Mouse (Mus musculus): Measurements from ENCODE around the gene Plxdc2.
"Not testable (repeated sequence)": the region's sequence is repeated elsewhere in the genome, so short reads cannot be mapped to it uniquely, and the experiment has no call there.

Gene Plxdc2

GRCm38 (mm10) chr2:16749302-16749909 is 393.3 kb downstream of the Plxdc2 start:
- DNase-seq: no peak

DNA sequence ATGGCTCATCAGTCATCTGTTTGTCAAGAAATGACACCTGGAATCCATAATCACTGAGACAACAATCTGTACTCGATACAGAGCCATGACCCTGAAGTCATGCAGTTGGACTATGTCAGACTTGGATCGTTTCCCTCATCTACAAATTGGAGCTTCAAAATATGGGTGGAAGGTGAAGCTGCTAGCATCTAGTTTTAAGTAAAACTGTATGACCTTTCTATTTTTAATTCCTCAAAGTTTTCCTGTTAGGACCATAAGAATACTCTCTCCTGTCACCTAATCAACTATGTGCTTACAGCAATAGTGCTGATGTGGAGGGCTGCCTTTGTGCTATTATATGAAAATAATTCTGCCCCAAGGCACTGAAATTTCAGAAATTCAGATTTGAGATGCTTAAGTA is 401.1 kb downstream of the Plxdc2 start:
- DNase-seq: no peak

- no peak for DNase-seq
These were observed 403.7 kb downstream of the Plxdc2 start for GRCm38 (mm10) chr2:16759766-16760165.

DNA sequence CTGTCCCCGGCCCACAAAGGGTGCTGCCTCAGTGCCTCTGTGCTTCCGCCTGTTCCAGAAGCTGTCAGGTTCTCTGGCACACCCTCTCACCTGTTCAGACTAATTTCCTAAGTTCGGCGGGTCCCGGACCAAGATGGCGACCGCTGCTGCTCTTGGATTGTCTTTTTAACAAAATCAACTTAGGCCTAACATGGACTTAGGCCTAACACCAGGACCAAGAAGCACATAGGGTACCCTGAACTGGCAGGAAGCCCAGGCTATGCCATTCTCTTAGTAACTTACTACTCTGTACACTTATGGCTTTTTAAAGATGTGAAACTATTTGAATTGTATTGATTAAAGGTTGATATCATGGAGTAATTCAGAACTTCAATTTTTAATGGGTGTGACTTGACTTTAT is 413.0 kb downstream of the Plxdc2 start:
- DNase-seq: not testable (repeated sequence)

DNA sequence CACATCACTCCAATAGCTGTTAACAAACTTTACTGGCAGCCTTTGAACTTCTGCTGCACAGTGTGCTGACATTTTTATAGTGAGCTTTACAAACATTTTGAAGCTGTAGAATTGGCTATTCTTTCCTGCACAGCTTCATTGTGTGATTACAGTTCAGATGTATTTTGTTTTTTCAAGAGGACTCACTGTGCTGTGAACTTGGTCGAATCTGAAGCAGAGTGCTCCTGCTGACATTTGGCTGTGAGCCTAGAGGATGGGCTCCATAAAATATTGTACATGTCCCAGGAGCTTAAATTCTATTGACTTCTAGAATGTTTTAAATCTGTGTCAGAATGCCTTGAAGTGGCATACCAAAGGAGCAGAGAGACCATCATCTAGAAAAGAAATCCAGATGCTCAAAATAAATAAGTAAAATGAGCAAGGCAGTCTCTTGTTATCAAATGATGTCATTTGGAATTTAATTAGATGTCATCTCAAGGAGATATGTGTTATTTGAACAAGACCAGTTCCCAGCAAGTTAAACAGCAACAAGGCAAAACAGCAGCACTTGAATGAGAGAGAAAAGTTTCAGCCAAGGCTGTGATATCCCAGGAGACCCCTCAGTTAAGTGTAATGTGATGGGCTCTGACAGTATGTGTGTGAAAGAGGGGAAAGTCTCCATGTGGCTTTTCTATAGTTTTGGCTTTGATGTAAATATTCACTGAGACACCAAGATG is 417.5 kb downstream of the Plxdc2 start:
- no peak for DNase-seq

DNA sequence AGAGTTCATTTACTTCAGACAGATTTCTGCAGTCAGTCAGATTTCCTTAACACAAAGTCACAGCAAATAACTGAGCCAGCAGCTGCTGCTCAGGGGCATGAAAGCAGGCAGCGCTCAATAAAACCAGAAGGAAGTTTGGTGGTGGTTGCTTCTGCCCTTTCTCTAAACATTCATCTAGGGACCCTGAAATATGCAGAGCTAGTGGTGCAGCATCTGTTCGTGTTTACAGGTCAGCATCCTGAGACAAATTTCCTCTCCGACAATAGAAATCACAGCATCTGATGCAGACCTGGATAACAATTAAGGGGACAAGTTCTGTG is 418.0 kb downstream of the Plxdc2 start:
- DNase-seq: no peak

DNA sequence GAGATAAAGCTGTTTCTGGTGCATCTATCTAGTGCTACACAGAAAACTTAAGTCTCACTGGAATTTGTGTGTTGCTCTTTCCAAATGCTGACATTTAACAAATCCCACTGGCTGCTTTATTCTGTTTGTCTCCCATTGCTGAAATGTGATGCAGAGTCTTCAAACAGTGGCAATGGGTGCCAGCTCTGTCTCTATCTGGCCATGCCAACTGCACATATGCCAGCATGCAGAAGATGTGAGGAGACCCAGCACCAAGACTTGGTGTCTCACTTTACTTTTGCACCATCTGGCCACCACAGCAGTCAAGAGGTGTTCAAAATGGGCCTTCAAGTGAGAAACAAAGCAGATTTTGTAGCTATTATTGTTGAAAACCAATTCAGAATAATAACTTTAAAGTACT is 439.2 kb downstream of the Plxdc2 start:
- DNase-seq: no peak

All from kidney, postnatal 14 days (tissue).